Mouse (Mus musculus) retina, postnatal 7 days (tissue): Measurements from ENCODE around the gene Col5a3.

ENCODE experiments used
- DNase-seq: peaks from one replicate; pipeline ENCODE4 v3.0.0-alpha.2; 2012; ENCODE audit warnings: low read depth, low spot score

Col5a3 gene

GRCm38 (mm10) chr9:20749213-20749612 lies 65.7 kb downstream of the Col5a3 start:
- no peak for DNase-seq

- DNase-seq: no peak
These were observed 66.3 kb downstream of the Col5a3 start for GRCm38 (mm10) chr9:20748540-20748939.

GRCm38 (mm10) chr9:20747682-20748081 lies 67.2 kb downstream of the Col5a3 start:
- DNase-seq: no peak

- DNase-seq: peak; percentile 62
These were observed 68.7 kb downstream of the Col5a3 start, which contains the start of gene Olfm2 for GRCm38 (mm10) chr9:20746017-20746660. Gene Olfm2 (minus strand): TSS chr9:20746349.

GRCm38 (mm10) chr9:20745129-20745966 lies 69.5 kb downstream of the Col5a3 start:
- no peak for DNase-seq

- no peak for DNase-seq
These were observed 70.7 kb downstream of the Col5a3 start for GRCm38 (mm10) chr9:20743946-20744738.

- peak; percentile 92 for DNase-seq
These were observed 74.5 kb downstream of the Col5a3 start for GRCm38 (mm10) chr9:20740407-20740806.

- no peak for DNase-seq
These were observed 76.4 kb downstream of the Col5a3 start for GRCm38 (mm10) chr9:20738251-20738999.

- no peak for DNase-seq
These were observed 77.6 kb downstream of the Col5a3 start for GRCm38 (mm10) chr9:20737227-20737626.

GRCm38 (mm10) chr9:20734692-20735091 lies 80.2 kb downstream of the Col5a3 start:
- no peak for DNase-seq

GRCm38 (mm10) chr9:20731797-20732196 lies 83.1 kb downstream of the Col5a3 start:
- DNase-seq: no peak

- DNase-seq: no peak
These were observed 85.4 kb downstream of the Col5a3 start for GRCm38 (mm10) chr9:20729451-20729850.

GRCm38 (mm10) chr9:20727601-20728113 lies 87.2 kb downstream of the Col5a3 start:
- no peak for DNase-seq

- no peak for DNase-seq
These were observed 87.8 kb downstream of the Col5a3 start for GRCm38 (mm10) chr9:20726859-20727600.

- DNase-seq: no peak
These were observed 88.6 kb downstream of the Col5a3 start for GRCm38 (mm10) chr9:20726134-20726858.

- no peak for DNase-seq
These were observed 93.3 kb downstream of the Col5a3 start for GRCm38 (mm10) chr9:20721582-20721981.
